Mouse (Mus musculus): Measurements from ENCODE around the gene Lgals3. TPM values are rescaled to one million over a fixed set of nuclear protein-coding genes. Genes with fewer than 3 reads are reported as not detected.

Gene Lgals3
- 4.4 to 10.4 TPM (median 6.0 TPM) in 4 replicates for total RNA-seq (2023)

DNA sequence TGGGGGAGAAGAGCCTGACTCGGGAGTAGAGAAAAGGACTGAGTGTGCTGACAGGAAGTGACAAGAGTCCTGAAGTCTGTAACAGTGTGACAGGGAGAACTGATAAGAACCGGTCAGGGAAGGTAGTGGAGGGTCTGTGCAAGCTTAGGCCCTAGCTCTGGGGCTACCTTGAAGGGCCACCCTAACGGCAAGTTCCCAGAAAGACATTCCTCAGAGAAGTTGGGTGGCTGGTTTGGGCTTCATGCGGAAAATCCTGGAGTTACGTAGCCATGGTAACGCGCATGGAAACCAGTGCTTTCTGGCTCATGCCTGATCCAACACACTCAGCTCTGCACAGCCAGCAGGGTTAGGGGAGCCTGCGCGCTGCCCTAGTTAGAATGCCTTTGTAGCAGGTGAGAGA, at the start of gene Lgals3:
Lgals3 (plus strand) TSS at position 291 of the 400 bp plus-strand sequence.

DNA sequence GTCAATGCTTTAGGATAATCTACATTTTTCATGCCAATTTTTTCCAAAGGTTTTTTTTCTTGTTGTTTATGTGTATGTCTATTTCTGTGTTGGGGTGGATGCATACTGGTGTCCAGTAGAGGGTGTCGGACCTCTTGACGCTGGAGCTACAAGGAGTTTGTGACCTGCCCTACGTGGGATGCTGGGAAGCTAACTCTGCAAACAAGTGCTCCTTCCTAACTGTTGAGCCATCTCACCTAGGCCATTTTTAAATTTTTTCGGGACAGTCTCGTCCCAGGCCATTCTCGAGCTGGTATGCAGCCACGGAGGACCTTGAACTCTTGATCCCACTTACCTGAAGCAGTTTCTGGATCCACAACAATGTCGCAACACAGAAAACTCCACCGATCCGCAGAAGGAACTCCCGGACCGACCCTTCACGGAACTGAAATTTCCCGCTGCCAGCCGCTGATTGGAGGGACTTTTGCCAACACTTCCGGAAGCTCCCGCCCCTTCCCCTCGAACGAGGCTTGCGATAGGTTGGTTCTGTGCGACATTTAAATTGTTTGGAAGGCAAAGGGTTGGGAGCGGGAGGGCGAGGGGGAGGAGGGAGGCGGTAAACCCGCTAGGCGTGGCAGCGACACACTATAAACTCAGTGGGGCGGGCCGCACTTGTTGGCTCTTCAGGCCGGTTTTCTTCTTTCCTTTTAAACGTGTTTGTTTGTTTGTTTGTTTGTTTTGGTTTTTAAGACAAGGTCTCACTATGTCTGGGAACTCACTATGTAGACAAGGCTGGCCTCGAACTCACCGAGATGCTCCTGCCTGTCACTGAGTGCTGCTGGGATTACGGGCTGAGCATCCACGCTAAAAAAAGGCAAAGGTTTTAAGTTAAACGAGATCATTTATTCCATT, 50.5 kb downstream of the Lgals3 start, which contains the start of gene Dlgap5:
Dlgap5 (minus strand) TSS at position 633 of the 891 bp plus-strand sequence.

Other genes starting within 250 kb of the Lgals3 start
- 91.8 to 103 TPM (median 95.0 TPM) in 4 replicates for gene Gch1, start 178.3 kb upstream of the Lgals3 start, total RNA-seq (2023)
- gene Wdhd1, start 90.9 kb upstream of the Lgals3 start, total RNA-seq (2023): 23.6 to 25.8 TPM (median 24.6 TPM) in 4 replicates
- 26.1 to 34.2 TPM (median 31.2 TPM) in 4 replicates for gene Socs4, start 90.8 kb upstream of the Lgals3 start, total RNA-seq (2023)
- gene Mapk1ip1l, start 69.5 kb upstream of the Lgals3 start, total RNA-seq (2023): 164 to 179 TPM (median 168 TPM) in 4 replicates
- 2.9 to 10.2 TPM (median 8.7 TPM) in 4 replicates for gene Dlgap5, start 50.7 kb downstream of the Lgals3 start, total RNA-seq (2023)
- gene Fbxo34, start 82.7 kb downstream of the Lgals3 start, total RNA-seq (2023): 13.3 to 21.9 TPM (median 17.8 TPM) in 4 replicates
- gene Atg14, start 202.9 kb downstream of the Lgals3 start, total RNA-seq (2023): 29.1 to 32.8 TPM (median 30.4 TPM) in 4 replicates

Data from B cell, adult 62 days (primary cell).